Mouse (Mus musculus): ENCODE results near the gene Tcp10a. TPM values are rescaled to one million over a fixed set of nuclear protein-coding genes. Genes with fewer than 3 reads are reported as not detected.
"Not testable (repeated sequence)": the region's sequence is repeated elsewhere in the genome, so short reads cannot be mapped to it uniquely, and the experiment has no call there.

Tcp10a gene
- not detected in 2 replicates for polyA plus RNA-seq (2012; ENCODE audit: insufficient read depth, insufficient read length, missing spikeins)

DNA sequence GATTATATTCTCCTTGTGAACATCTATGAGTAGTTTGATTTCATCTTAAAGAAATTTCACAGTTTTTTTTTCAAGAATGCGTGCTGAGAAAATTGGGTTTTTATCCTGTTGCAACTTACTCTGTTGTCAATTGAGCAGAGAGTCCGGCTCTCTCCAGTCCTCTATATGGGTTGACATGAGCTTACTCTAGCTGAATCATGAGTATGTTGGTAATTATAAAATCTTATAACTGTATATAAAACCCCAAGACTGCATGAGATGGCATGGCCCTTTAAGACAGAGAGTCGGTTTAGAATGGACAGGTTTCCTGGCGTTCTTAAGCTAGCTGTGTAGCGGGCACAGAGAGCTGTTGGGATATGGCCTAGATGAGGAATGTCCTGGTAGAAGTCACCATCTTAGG lies at the start of gene Tcp10a:
TSS of gene Tcp10a (plus strand) at position 301 of the 400 bp plus-strand sequence.
- not testable (repeated sequence) for H3K27ac ChIP-seq (replicated peaks; ENCODE audit: low read depth, low read length); H3K4me3 ChIP-seq (ENCODE audit: insufficient read depth, low read depth, low read length); H3K4me1 ChIP-seq (ENCODE audit: control insufficient read depth, insufficient read depth, insufficient read length, low read length)

DNA sequence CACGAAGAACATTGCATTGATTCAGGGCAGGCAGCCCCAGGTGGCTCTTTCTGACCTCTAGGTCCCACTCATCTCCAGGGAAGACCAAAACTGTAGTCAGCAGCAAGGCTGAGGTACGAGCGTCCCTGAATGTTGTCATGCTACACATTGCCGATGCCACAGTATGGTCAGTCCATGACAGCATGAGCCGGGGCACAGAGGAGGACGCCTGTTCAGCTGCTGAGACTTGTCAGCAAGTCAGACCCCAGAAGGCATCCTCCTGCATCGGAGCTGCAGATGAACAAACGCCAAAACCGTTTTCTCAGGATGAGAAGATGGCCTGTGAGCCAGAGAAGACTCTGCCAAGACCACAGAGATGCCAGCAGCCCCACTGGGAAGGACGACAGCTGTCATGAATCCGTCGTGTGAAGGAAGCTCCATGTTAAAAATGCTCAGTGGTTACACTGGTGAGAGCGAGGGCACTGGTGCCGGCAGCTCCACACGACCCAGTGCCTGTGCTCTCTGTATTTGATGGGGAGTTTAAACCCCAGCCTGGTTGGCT lies 45.7 kb upstream of the Tcp10a start:
- Histone ChIP-seq H3K4me3 (ENCODE audit: insufficient read depth, low read depth, low read length) (no peak overlapping the region), H3K4me1 (ENCODE audit: control insufficient read depth, insufficient read depth, insufficient read length, low read length) (no peaks in the 10 kb centered on the region), H3K27ac (replicated peaks; ENCODE audit: low read depth, low read length) (no peak overlapping the region)

DNA sequence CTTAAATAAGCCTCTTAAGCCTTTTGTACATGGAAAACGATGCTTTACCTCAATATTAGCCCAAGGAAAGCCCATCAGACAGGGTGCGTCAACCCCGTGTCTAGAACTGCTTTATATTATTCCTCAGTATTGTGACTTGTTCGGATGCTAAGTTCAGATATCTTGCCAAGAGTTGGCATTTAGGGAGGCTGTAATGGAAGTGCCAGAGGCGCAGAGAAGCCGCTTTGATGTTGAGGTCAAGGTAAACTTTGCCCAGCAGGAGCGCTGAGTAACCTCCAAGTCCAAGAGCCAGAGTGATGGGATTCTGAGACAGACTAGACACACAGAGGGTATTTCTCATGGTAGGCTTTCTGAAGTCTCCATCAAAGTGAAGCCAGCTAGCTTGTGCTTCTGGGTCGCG lies 45.2 kb upstream of the Tcp10a start:
- Histone ChIP-seq H3K4me3 (ENCODE audit: insufficient read depth, low read depth, low read length) (no peak overlapping the region), H3K4me1 (ENCODE audit: control insufficient read depth, insufficient read depth, insufficient read length, low read length) (no peaks in the 10 kb centered on the region), H3K27ac (replicated peaks; ENCODE audit: low read depth, low read length) (no peak overlapping the region)

DNA sequence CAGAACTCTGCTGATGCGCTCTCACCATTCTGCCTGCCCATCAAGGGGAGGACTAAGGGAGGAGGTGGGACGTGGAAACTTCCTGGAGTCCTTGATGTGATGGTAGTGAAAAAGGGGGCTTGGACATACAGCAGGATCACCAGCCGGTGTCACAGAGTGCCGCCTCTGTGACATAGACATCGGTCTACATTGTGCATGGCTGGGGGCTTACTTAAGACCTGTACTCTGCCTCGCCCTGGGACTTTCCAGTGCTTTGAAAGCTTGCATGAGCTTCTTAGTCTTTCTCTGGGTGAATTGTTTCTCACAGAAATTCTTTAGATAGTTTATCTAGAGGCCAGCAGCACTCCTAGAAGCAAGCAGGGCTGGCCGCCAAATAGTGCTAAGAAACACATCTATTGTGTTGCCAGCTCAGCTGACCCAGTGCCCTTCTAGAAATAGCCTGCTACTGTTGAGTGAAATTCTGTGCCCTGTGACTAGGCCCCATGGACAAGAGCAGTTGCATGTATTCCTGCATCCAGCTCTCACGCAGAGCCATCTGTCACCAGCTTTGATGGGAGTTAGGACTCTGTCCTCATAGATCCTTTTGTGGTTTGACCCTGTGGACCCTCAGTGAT lies 40.0 kb upstream of the Tcp10a start:
- no peaks in the 10 kb centered on the region for H3K4me1 ChIP-seq (ENCODE audit: control insufficient read depth, insufficient read depth, insufficient read length, low read length)
- no peak overlapping the region for H3K4me3 ChIP-seq (ENCODE audit: insufficient read depth, low read depth, low read length)
- H3K27ac ChIP-seq (replicated peaks; ENCODE audit: low read depth, low read length): no peak overlapping the region

DNA sequence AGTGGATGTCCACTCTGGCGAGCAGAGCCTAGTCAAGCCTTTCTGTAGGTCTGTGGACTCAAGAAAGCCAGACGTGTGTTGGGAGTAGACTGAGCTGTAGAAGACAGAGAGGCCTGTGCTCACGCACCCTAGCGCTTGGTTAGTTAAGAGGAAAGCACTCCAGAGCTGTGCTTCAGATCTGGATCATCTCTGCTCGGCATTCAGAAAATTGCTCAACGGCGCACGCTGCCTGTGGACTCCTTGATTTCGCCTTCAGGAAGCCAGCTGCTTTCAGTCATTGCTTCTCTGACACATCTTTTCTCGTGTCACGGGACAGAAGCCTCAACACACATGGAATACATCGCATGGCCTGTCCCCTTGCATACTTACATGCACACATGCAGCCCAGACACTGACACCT lies 39.2 kb upstream of the Tcp10a start:
- Histone ChIP-seq H3K4me1 (ENCODE audit: control insufficient read depth, insufficient read depth, insufficient read length, low read length) (no peaks in the 10 kb centered on the region), H3K4me3 (ENCODE audit: insufficient read depth, low read depth, low read length) (no peak overlapping the region), H3K27ac (replicated peaks; ENCODE audit: low read depth, low read length) (no peak overlapping the region)

DNA sequence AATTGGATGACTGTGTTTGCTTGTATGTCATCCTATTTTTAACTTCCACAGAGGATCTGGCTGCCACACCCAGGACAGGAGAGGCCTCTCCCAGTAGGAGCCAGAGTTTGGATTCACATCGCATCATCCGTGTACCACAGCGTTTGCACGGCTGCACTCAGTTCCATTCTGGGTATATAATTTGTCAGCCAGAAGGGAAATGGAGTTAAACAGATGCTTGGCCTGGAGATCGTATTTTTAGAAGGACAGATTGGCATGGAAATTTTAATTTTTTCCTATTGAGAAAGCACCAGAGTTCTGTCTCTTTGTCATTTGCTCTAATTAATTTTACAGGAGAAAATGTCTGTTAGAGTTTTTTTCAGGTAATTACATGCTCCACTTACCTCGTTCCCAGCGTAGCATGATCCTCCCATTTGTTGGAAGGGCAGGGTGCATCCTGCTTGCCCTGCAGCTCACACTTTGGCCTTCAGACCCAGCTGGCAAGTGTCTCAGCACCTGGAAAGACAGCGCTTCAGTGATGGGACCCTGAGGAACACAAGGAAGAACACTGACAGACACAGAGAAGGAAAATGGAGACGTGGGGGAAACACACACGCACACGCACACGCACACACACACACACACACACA lies 37.9 kb upstream of the Tcp10a start:
- Histone ChIP-seq H3K4me1 (ENCODE audit: control insufficient read depth, insufficient read depth, insufficient read length, low read length) (no peaks in the 10 kb centered on the region), H3K27ac (replicated peaks; ENCODE audit: low read depth, low read length) (no peak overlapping the region), H3K4me3 (ENCODE audit: insufficient read depth, low read depth, low read length) (no peak overlapping the region)

DNA sequence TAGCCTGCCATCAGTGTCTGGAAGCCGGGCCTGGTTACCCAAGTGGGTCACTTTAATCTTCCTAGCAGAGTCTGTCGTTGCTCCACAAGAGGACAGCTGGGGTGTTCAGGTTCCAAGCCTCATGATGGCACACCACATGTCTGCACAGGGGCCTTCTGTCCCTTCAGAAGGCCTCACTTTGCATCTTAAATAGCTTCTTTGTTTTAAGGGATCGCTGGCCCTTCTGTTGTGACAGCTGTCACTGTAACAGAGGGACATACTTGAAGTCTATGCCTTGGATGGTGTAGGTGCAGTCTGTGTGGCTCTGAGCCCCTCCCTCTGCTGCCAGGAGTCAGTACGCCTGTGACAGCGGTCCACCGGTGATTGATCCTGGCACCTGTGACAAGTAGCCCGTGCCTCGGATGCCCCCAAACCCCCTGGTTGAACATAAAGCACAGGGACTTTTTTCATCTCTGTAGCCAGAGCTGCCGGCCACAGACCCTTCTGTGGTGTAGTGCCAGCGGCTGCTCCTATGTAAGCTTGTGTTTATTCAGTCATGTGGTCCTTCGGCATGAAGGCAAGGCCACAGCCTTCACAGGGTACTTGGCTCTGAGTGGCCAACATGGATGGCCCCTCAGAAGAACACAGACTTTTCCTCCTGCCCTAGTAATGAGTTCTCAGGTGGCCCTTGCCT lies 32.3 kb upstream of the Tcp10a start:
- Histone ChIP-seq H3K4me3 (ENCODE audit: insufficient read depth, low read depth, low read length) (no peak overlapping the region), H3K4me1 (ENCODE audit: control insufficient read depth, insufficient read depth, insufficient read length, low read length) (no peaks in the 10 kb centered on the region), H3K27ac (replicated peaks; ENCODE audit: low read depth, low read length) (no peak overlapping the region)

DNA sequence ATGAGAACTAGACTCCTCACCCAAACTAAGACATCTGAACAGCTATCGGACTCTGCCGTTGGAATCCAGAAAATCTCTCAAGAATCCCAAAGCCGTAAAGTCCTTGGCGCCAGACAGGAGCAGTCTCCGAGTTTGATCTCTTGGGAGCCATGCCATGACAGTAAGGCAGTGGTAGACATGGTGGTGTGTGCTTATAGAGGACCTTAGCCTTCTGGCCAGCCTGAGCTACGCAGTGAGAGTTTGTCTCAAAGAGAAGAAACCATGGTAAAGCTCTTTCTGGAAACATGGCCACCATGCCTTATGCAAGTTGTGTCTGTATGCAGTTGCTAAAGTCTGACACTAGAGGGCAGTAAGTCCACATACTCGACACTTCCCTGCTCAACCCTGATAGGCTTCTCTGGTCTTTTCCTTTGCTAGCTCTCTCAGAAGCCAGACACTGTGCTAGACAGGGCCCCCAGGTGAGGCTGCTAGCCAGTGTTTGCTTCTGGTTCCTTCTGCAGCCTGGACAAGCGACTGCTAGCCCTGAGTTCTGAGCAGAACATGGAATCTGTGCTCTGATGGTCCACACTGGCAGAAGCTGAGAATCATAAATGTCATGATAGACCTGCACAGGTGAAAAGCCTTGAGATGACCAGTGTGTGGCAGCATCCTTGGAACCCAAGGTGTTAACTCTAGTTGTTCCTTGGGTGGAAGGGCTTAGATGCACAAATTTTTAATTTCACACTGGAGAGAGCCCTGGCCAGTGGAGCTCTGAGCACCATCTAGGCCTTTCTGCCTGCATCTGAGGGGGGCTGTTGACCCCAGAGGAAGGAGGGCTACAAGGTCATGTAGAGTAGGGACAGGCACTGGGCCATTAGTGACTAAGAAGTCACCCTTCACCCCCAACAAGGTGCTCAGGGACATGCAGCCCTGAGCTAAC lies 17.9 kb upstream of the Tcp10a start:
- not testable (repeated sequence) for H3K4me3 ChIP-seq (ENCODE audit: insufficient read depth, low read depth, low read length); H3K4me1 ChIP-seq (ENCODE audit: control insufficient read depth, insufficient read depth, insufficient read length, low read length); H3K27ac ChIP-seq (replicated peaks; ENCODE audit: low read depth, low read length)

DNA sequence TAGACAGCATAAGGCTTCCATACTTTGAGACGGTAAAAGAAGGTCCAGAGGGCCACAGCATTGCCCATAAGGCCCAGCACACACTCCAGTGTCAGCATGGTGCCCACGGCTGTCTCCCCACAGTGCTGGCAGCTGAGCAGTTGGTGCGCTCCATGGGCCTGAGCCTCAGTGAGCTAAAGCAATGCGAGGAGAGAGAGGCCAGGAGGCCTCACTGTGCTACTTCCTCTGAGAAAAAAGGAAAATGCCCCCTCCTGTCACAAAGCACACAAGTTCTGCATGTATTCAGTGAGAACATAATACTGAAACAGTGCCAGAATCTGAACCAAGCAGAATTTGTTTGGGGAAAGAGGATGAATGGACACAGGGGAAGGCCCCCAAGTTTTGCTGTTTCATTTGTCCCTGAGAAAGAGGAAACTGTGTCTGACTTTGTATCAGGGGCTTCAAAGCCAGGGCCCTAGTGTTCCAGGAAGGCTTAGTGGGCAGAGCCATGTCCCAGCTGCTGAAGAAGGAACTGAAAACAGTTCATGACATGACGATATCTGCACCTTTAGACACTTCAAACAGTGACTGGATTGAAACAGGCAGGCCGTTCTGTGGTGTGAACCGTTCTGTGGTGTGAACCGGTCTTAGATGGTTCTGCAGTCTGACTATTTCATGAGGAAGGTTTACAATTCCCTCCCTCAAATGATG lies 8.6 kb upstream of the Tcp10a start:
- H3K27ac ChIP-seq (replicated peaks; ENCODE audit: low read depth, low read length); H3K4me3 ChIP-seq (ENCODE audit: insufficient read depth, low read depth, low read length); H3K4me1 ChIP-seq (ENCODE audit: control insufficient read depth, insufficient read depth, insufficient read length, low read length): not testable (repeated sequence)

DNA sequence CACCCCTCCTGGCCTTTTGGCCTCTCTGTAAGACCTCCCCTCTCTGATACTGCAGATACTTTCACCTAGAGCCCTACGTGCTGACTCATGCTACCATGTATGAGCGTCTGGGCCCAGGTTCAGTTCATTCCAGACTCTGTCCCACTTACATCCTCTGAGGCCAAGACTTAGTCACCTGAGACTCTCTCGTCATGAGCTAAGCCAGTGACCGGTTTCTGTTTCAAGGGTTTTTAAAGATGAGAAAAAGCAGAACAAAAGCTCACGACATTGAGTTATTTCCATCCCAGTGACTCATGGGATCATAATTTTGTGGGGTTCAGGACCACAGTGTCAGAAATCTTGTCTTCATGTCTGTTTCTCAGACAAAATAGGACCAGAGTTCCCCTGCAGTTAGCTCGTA lies 4.7 kb upstream of the Tcp10a start:
- not testable (repeated sequence) for H3K4me1 ChIP-seq (ENCODE audit: control insufficient read depth, insufficient read depth, insufficient read length, low read length); H3K4me3 ChIP-seq (ENCODE audit: insufficient read depth, low read depth, low read length); H3K27ac ChIP-seq (replicated peaks; ENCODE audit: low read depth, low read length)

DNA sequence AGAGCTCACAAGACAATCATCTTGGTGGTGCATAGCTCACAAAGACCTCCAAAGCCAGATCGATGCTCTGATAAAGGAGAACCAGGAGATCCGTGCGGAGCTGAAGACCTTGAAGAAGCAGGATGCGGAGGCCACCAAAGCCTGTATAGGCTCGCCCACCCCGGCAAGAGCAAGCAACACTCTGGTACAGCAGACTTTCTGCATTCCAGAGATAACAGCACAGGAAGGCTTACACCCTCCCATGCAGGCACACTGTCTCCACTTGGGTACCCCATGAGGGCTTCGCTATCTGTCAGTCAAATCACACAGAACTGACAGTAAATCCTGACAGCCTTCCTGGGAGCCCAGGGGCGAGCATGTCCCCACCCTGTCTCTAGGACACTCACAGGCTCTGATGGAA lies 2.0 kb downstream of the Tcp10a start:
- not testable (repeated sequence) for H3K4me1 ChIP-seq (ENCODE audit: control insufficient read depth, insufficient read depth, insufficient read length, low read length); H3K4me3 ChIP-seq (ENCODE audit: insufficient read depth, low read depth, low read length); H3K27ac ChIP-seq (replicated peaks; ENCODE audit: low read depth, low read length)

DNA sequence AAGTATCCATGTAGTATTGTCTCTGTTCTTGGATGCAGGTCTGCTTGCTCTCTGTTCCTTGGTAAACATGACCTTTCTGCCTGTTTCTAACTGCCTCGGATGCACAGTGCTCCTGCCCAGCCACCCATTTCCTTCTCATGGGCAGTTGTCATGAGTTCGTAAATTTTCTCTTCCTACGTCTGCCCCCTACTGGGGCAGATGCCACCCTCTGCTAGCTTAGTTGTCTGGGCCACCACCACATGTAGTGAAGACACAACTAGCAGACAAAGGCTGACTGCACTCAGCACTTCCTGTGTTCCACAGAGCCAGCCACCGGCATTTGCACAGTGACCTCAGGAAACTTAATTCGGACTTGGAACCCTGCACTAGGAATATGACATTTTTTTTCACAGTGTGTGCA lies 8.3 kb downstream of the Tcp10a start:
- H3K27ac ChIP-seq (replicated peaks; ENCODE audit: low read depth, low read length); H3K4me3 ChIP-seq (ENCODE audit: insufficient read depth, low read depth, low read length); H3K4me1 ChIP-seq (ENCODE audit: control insufficient read depth, insufficient read depth, insufficient read length, low read length): not testable (repeated sequence)

DNA sequence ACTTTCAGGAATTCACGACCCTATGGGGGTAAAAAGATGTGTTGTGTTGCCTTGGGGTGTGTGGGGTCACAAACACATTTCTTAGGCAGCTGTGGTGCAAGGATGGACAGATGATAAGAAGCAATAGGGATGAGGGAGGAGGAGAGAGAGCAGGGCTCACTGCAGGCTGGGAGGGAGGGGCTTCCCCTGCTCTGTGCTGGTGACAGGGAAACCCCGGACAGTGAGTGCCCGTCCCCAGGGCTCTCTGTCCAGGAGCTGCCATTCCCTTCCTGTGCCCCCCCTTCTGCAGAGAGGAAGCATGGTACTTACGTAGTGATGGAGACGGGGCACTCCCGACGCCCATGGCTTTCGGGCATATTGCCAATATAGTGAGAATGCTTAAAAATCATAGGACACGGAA lies 12.9 kb downstream of the Tcp10a start:
- not testable (repeated sequence) for H3K27ac ChIP-seq (replicated peaks; ENCODE audit: low read depth, low read length); H3K4me3 ChIP-seq (ENCODE audit: insufficient read depth, low read depth, low read length); H3K4me1 ChIP-seq (ENCODE audit: control insufficient read depth, insufficient read depth, insufficient read length, low read length)

DNA sequence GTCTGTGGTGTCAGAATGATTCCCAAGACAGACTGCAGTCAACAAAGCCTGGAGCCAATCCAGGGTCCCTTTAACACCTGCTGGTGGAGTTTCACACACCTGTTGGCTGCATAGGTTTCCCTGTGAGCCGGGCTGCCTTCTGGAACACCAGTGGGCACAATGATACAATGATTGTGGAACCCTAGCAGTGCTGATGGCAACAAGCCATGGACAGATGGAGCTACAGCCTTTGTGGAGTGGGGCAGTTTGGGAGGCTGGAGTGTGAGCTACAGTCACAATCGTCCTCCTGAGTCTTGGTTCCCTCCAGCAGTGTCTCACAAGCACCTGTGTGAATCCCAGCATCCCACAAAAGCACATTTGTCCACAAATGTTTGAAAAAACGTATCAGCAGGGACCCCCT lies 24.3 kb downstream of the Tcp10a start:
- H3K27ac ChIP-seq (replicated peaks; ENCODE audit: low read depth, low read length); H3K4me1 ChIP-seq (ENCODE audit: control insufficient read depth, insufficient read depth, insufficient read length, low read length); H3K4me3 ChIP-seq (ENCODE audit: insufficient read depth, low read depth, low read length): not testable (repeated sequence)

Data from brown adipose tissue, adult 24 weeks (tissue).